8 mouse cellular contexts compared by ENCODE assay signal in the genomic region with DNA sequence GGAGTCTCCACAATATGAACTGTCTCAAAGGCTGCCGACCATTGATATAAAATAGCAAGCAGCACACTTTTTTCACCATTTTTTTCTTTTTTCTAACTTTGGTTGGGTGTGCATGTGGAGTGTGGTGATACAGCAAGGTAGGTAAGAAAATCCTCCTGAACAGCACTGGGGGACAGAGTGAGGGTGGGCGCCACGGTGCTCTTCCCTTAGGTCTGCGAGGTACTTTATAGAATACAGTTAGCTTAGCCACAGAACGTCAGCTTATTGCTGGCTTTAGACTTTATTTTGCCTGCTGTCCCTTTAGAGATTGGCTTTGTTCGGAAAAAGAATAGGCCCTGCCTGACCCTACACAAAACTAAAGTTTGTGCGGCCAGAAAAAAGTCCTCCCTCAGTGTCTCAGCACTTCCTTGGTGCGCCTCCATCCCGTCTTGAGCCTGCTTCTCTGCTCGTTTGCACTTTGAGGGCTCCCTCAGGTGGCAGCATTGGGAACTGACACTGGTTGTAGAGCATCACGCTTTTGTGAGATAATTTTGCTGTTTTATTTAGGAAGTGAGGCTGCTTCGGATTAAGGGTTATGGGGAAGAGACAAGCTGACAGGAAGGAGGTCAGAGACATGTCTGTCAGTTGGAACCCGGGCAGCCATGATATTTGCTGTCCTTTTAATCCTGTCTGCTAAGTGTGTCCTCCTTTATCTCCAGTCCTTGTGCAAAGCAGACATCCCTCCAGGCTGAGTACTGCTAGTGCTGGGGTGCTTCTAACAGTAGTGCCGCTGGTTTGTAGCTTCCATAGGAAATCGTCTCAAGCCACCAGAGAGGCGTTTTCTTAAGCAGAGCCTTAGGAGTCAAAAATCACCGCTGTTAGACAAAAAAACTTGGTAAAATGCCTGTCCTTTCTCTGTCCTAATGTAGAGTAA. TPM values are rescaled to one million over a fixed set of nuclear protein-coding genes. Genes with fewer than 3 reads are reported as not detected.
DNase-seq lines count a peak whose midpoint lies in the region; TF ChIP-seq lines count a peak whose summit lies in the region.

No protein-coding gene starts in this region.

- TF ChIP-seq CTCF in E14TG2a.4 (conservative IDR thresholded peaks at IDR 0.05; ENCODE audit: low read length), result peak; percentile 98
- peak; percentile 76 for TF ChIP-seq CTCF in bone marrow macrophage, adult 2 months (IDR thresholded peaks at IDR 0.05; ENCODE audit: low read depth, low read length)
- peak; percentile 88; the same call in 1 of the 2 replicates for TF ChIP-seq CTCF in embryonic fibroblast, embryonic 13.5 days (IDR thresholded peaks at IDR 0.05; ENCODE audit: borderline replicate concordance, insufficient read depth, low read length)
- peak; percentile 97 for TF ChIP-seq CTCF in layer of hippocampus, adult 2 months (conservative IDR thresholded peaks at IDR 0.05)

- peak; percentile 83 for DNase-seq in heart, embryonic 10.5 days (ENCODE audit: low spot score)
- DNase-seq in layer of hippocampus, adult 2 months (ENCODE audit: low spot score in 2 of 2), result peak; percentile 64 to 87
- peak; percentile 86 for DNase-seq in lung, postnatal 10 days
- peak; percentile 76 for DNase-seq in ovary, postnatal 36 days (ENCODE audit: low spot score)
- peak; percentile 89 for DNase-seq in thymus, postnatal 25 days

- H3K27ac ChIP-seq in bone marrow macrophage, adult 2 months (ENCODE audit: insufficient read depth, low read depth, low read length), result no peak overlapping the region
- no peak overlapping the region for H3K27ac ChIP-seq in embryonic fibroblast, embryonic 13.5 days (ENCODE audit: insufficient read depth, low read length)
- H3K27ac ChIP-seq in heart, embryonic 10.5 days, result no peak overlapping the region
- no peak overlapping the region for H3K27ac ChIP-seq in layer of hippocampus, adult 2 months

- H3K36me3 ChIP-seq in E14TG2a.4 (ENCODE audit: insufficient read depth, low read length), result peaks cover 30% of the 10 kb centered on the region
- peaks cover 13% of the 10 kb centered on the region for H3K36me3 ChIP-seq in heart, embryonic 10.5 days

- no peaks in the 10 kb centered on the region for H3K9me3 ChIP-seq in E14TG2a.4 (ENCODE audit: low read length)
- no peaks in the 10 kb centered on the region for H3K9me3 ChIP-seq in heart, embryonic 10.5 days

- 38% methylated on average over 17 of the region's 17 CpGs for WGBS in heart, embryonic 10.5 days

- peaks cover 20% of the 10 kb centered on the region for H3K4me1 ChIP-seq in E14TG2a.4 (replicated peaks; ENCODE audit: low read depth, low read length)
- H3K4me1 ChIP-seq in bone marrow macrophage, adult 2 months (ENCODE audit: control insufficient read depth, insufficient read depth, low read length), result peaks cover 9% of the 10 kb centered on the region; the same call in 1 of the 2 replicates
- peaks cover 7% of the 10 kb centered on the region for H3K4me1 ChIP-seq in embryonic fibroblast, embryonic 13.5 days (ENCODE audit: control insufficient read depth, insufficient read depth, low read length)
- H3K4me1 ChIP-seq in heart, embryonic 10.5 days, result 0 out of 2 replicates have a peak, but pooled peaks cover under 1% of the 10 kb centered on the region

- no peak for TF ChIP-seq POLR2A in bone marrow macrophage, adult 2 months (IDR thresholded peaks at IDR 0.05; ENCODE audit: borderline replicate concordance, low read depth, low read length)
- TF ChIP-seq POLR2A in embryonic fibroblast, embryonic 13.5 days (IDR thresholded peaks at IDR 0.05; ENCODE audit: low read depth, low read length), result no peak

- H3K27me3 ChIP-seq in E14TG2a.4 (ENCODE audit: insufficient read depth, low read length), result no peaks in the 10 kb centered on the region
- H3K27me3 ChIP-seq in heart, embryonic 10.5 days (ENCODE audit: insufficient read depth, poor library complexity, severe bottlenecking), result no peaks in the 10 kb centered on the region

- H3K4me3 ChIP-seq in E14TG2a.4 (replicated peaks; ENCODE audit: low read length), result no peak overlapping the region
- no peak overlapping the region for H3K4me3 ChIP-seq in bone marrow macrophage, adult 2 months (ENCODE audit: insufficient read depth, low read length)
- no peak overlapping the region for H3K4me3 ChIP-seq in embryonic fibroblast, embryonic 13.5 days (ENCODE audit: insufficient read depth, low read length)
- no peak overlapping the region for H3K4me3 ChIP-seq in heart, embryonic 10.5 days
- H3K4me3 ChIP-seq in layer of hippocampus, adult 2 months, result no peak overlapping the region

RNA-seq across cellular contexts. Expression of gene Rtn4ip1, which starts 17.3 kb away (rescaled TPM):
- 5.4 and 6.8 TPM in 2 replicates for polyA plus RNA-seq in bone marrow macrophage, adult 2 months (2012; ENCODE audit: insufficient read depth, insufficient read length, missing spikeins)
- 5.3 and 6.4 TPM in 2 replicates for polyA plus RNA-seq in embryonic fibroblast, embryonic 13.5 days (2011; ENCODE audit: insufficient read length, low read depth, missing spikeins)
- 26.7 and 32.9 TPM in 2 replicates for polyA plus RNA-seq in heart, embryonic 10.5 days (2016; fragmentation: Nextera tagmentation; extraction: Ambion mirVana)
- total RNA-seq in layer of hippocampus, adult 2 months (2021), result 10 to 100 TPM; 14.1 to 15.8 TPM

RNA-seq across cellular contexts. Expression of gene Qrsl1, which starts 17.4 kb away (rescaled TPM):
- polyA plus RNA-seq in bone marrow macrophage, adult 2 months (2012; ENCODE audit: insufficient read depth, insufficient read length, missing spikeins), result 7.1 and 7.2 TPM in 2 replicates
- 8.9 and 11.6 TPM in 2 replicates for polyA plus RNA-seq in embryonic fibroblast, embryonic 13.5 days (2011; ENCODE audit: insufficient read length, low read depth, missing spikeins)
- 29.8 and 32.2 TPM in 2 replicates for polyA plus RNA-seq in heart, embryonic 10.5 days (2016; fragmentation: Nextera tagmentation; extraction: Ambion mirVana)
- 10 to 100 TPM; 15.2 to 16.1 TPM for total RNA-seq in layer of hippocampus, adult 2 months (2021)
